Comparison of ENCODE assay signal across 10 mouse cellular contexts in genomic region chr19:44311306-44312006, GRCm38 (mm10). TPM values are rescaled to one million over a fixed set of nuclear protein-coding genes. Genes with fewer than 3 reads are reported as not detected.
A peak's percentile ranks its signal among the peaks of the same experiment; 100 is the strongest.
DNase-seq lines count a peak whose midpoint lies in the region; ATAC-seq and TF ChIP-seq lines count a peak whose summit lies in the region.
"Had no signal": no experiment of that assay in that cellular context is flagged by ENCODE, and none has a peak within 500 bp of the region (broad histone marks: within the 10 kb centered on the region; RNA-seq: fewer than 3 reads in every experiment).

No protein-coding gene starts in this region.

- DNase-seq in heart, adult 2 months: no peak
- no peak for DNase-seq in lung, postnatal 25 days (ENCODE audit: low spot score)
- DNase-seq in thymus, postnatal 4 days: no peak
- DNase-seq in adipocyte (ENCODE audit: low spot score): no peak
- DNase-seq: lung, postnatal 4 days; thymus, adult 18-20 months had no signal

- H3K9ac ChIP-seq in heart, embryonic 12.5 days: no peak overlapping the region
- H3K9ac ChIP-seq in heart, adult 2 months (ENCODE audit: low read depth, low read length): no peak overlapping the region
- H3K9ac ChIP-seq in lung, embryonic 15.5 days: no peak overlapping the region
- 0 out of 2 replicates have a peak overlapping the region, but pooled peaks have one; percentile 8 for H3K9ac ChIP-seq in neural tube, embryonic 13.5 days

- no peak overlapping the region for H3K4me2 ChIP-seq in heart, embryonic 12.5 days
- H3K4me2 ChIP-seq in lung, embryonic 15.5 days: no peak overlapping the region
- peak overlapping the region; percentile 13; the same call in 1 of the 2 replicates for H3K4me2 ChIP-seq in neural tube, embryonic 13.5 days

- ATAC-seq in heart, embryonic 12.5 days (ENCODE audit: insufficient number of reproducible peaks, low FRiP score): no peak
- no peak for ATAC-seq in lung, embryonic 15.5 days (ENCODE audit: borderline replicate concordance, extremely low read depth, low FRiP score, low TSS enrichment)
- ATAC-seq in neural tube, embryonic 13.5 days (ENCODE audit: low read depth): peak; percentile 52; the same call in 1 of the 2 replicates

- peaks cover 18% of the 10 kb centered on the region for H3K36me3 ChIP-seq in heart, embryonic 12.5 days
- H3K36me3 ChIP-seq in heart, adult 2 months (ENCODE audit: control insufficient read depth, insufficient read depth, low read length): no peaks in the 10 kb centered on the region
- H3K36me3 ChIP-seq in lung, embryonic 15.5 days: peaks cover 24% of the 10 kb centered on the region
- H3K36me3 ChIP-seq in neural tube, embryonic 13.5 days: peaks cover 27% of the 10 kb centered on the region

- no peak for TF ChIP-seq EP300 in heart, adult 2 months (IDR thresholded peaks at IDR 0.05; ENCODE audit: insufficient read depth, low read depth, low read length)

- no peak for TF ChIP-seq POLR2A in heart, adult 2 months (IDR thresholded peaks at IDR 0.05; ENCODE audit: insufficient read depth, low read depth, low read length)

- H3K9me3 ChIP-seq in heart, embryonic 12.5 days (replicated peaks): no peaks in the 10 kb centered on the region
- H3K9me3 ChIP-seq in lung, embryonic 15.5 days: no peaks in the 10 kb centered on the region
- H3K9me3 ChIP-seq in neural tube, embryonic 13.5 days: no peaks in the 10 kb centered on the region

- H3K4me1 ChIP-seq in heart, embryonic 12.5 days (replicated peaks): peaks cover 18% of the 10 kb centered on the region
- H3K4me1 ChIP-seq in heart, adult 2 months (ENCODE audit: control insufficient read depth, insufficient read depth, low read length): peaks cover 3% of the 10 kb centered on the region
- H3K4me1 ChIP-seq in lung, embryonic 15.5 days: peaks cover 27% of the 10 kb centered on the region
- H3K4me1 ChIP-seq in brown adipose tissue, adult 24 weeks (ENCODE audit: control insufficient read depth, insufficient read depth, insufficient read length, low read length): no peaks in the 10 kb centered on the region
- H3K4me1 ChIP-seq in neural tube, embryonic 13.5 days (replicated peaks): peaks cover 53% of the 10 kb centered on the region

- no peak for TF ChIP-seq CTCF in heart, adult 2 months (IDR thresholded peaks at IDR 0.05)

- WGBS in heart, embryonic 12.5 days: 67% methylated on average over 8 of the region's 8 CpGs
- 63% methylated on average over 8 of the region's 8 CpGs for WGBS in heart, adult 2 months
- WGBS in lung, embryonic 15.5 days: 51% methylated on average over 8 of the region's 8 CpGs
- WGBS in neural tube, embryonic 13.5 days: 18% methylated on average over 8 of the region's 8 CpGs

- intact Hi-C loops in heart, adult 2 months (cut with DNase I): no loop called here

- 0 out of 2 replicates have a peak overlapping the region, but pooled peaks have one; percentile 22 for H3K27ac ChIP-seq in heart, embryonic 12.5 days (ENCODE audit: poor library complexity, severe bottlenecking)
- no peak overlapping the region for H3K27ac ChIP-seq in heart, adult 2 months
- H3K27ac ChIP-seq in lung, embryonic 15.5 days: peak overlapping the region; percentile 26; the same call in 1 of the 2 replicates
- H3K27ac ChIP-seq in brown adipose tissue, adult 24 weeks (replicated peaks; ENCODE audit: low read depth, low read length): peak overlapping the region; percentile 5; the same call in 1 of the 2 replicates
- H3K27ac ChIP-seq in neural tube, embryonic 13.5 days (replicated peaks): peak overlapping the region; percentile 71

- H3K27me3 ChIP-seq in heart, embryonic 12.5 days (replicated peaks): no peaks in the 10 kb centered on the region
- no peaks in the 10 kb centered on the region for H3K27me3 ChIP-seq in heart, adult 2 months (ENCODE audit: control insufficient read depth, insufficient read depth, low read length)
- H3K27me3 ChIP-seq in lung, embryonic 15.5 days: no peaks in the 10 kb centered on the region
- no peaks in the 10 kb centered on the region for H3K27me3 ChIP-seq in neural tube, embryonic 13.5 days

- H3K4me3 ChIP-seq in heart, embryonic 12.5 days: no peak overlapping the region
- H3K4me3 ChIP-seq in heart, adult 2 months: no peak overlapping the region
- H3K4me3 ChIP-seq in lung, embryonic 15.5 days: no peak overlapping the region
- H3K4me3 ChIP-seq in brown adipose tissue, adult 24 weeks (ENCODE audit: insufficient read depth, low read depth, low read length): no peak overlapping the region
- no peak overlapping the region for H3K4me3 ChIP-seq in neural tube, embryonic 13.5 days

- no peaks in the 10 kb centered on the region for H3K79me2 ChIP-seq in heart, adult 2 months (replicated peaks; ENCODE audit: control insufficient read depth, insufficient read depth, low read length)

RNA-seq across cellular contexts. Expression of gene Scd2, which starts 18.0 kb away (rescaled TPM):
- polyA plus RNA-seq in heart, embryonic 12.5 days (2016; fragmentation: Nextera tagmentation; extraction: Ambion mirVana): 216 and 231 TPM in 2 replicates
- total RNA-seq in heart, adult 2 months (2021): 10 to 100 TPM in 1 of 2 experiments, 1 to 10 TPM in 1; 9.2 to 12.2 TPM
- polyA plus RNA-seq in heart, adult 2 months (2012; rRNA removed): 21.2 and 31.1 TPM in 2 replicates
- polyA plus RNA-seq in lung, embryonic 15.5 days (2015; fragmentation: Nextera tagmentation; extraction: Ambion mirVana): 210 and 224 TPM in 2 replicates
- polyA plus RNA-seq in brown adipose tissue, adult 24 weeks (2012; ENCODE audit: insufficient read depth, insufficient read length, missing spikeins): 247 and 253 TPM in 2 replicates
- 255 and 272 TPM in 2 replicates for polyA plus RNA-seq in neural tube, embryonic 13.5 days (2015; fragmentation: Nextera tagmentation; extraction: Ambion mirVana)

RNA-seq across cellular contexts. Expression of gene Scd4, which starts 21.4 kb away (rescaled TPM):
- 0.29 and 0.42 TPM in 2 replicates for polyA plus RNA-seq in heart, embryonic 12.5 days (2016; fragmentation: Nextera tagmentation; extraction: Ambion mirVana)
- 1 to 10 TPM; 4.6 to 6.0 TPM for total RNA-seq in heart, adult 2 months (2021)
- polyA plus RNA-seq in heart, adult 2 months (2012; rRNA removed): 9.0 and 12.6 TPM in 2 replicates
- polyA plus RNA-seq in lung, embryonic 15.5 days (2015; fragmentation: Nextera tagmentation; extraction: Ambion mirVana): 0.15 and 0.35 TPM in 2 replicates
- polyA plus RNA-seq in brown adipose tissue, adult 24 weeks (2012; ENCODE audit: insufficient read depth, insufficient read length, missing spikeins): 0.96 and 2.5 TPM in 2 replicates
- 0.06 TPM in 1 of 2 replicates, not detected in the other for polyA plus RNA-seq in neural tube, embryonic 13.5 days (2015; fragmentation: Nextera tagmentation; extraction: Ambion mirVana)
